9 mouse cellular contexts compared by ENCODE assay signal in genomic region chr4:152072121-152072601, GRCm38 (mm10). TPM values are rescaled to one million over a fixed set of nuclear protein-coding genes. Genes with fewer than 3 reads are reported as not detected.
A peak's percentile ranks its signal among the peaks of the same experiment; 100 is the strongest.
DNase-seq lines count a peak whose midpoint lies in the region; ATAC-seq lines count a peak whose summit lies in the region.
"Had no signal": no experiment of that assay in that cellular context is flagged by ENCODE, and none has a peak within 500 bp of the region (broad histone marks: within the 10 kb centered on the region; RNA-seq: fewer than 3 reads in every experiment).

Plekhg5 (plus strand) TSS chr4:152072498.

- H3K4me2 ChIP-seq in hindbrain, embryonic 14.5 days (replicated peaks): peak within 1 kb of the TSS; percentile 10; the same call in 1 of the 2 replicates
- no peak within 1 kb of the TSS for H3K4me2 ChIP-seq in limb, embryonic 13.5 days (replicated peaks)
- H3K4me2 ChIP-seq in stomach, embryonic 15.5 days: no peak within 1 kb of the TSS
- H3K4me2 ChIP-seq: liver, embryonic 13.5 days had no signal

- ATAC-seq in hindbrain, embryonic 14.5 days (ENCODE audit: low FRiP score): peak; percentile 51; the same call in 1 of the 2 replicates
- ATAC-seq in limb, embryonic 13.5 days (ENCODE audit: low FRiP score, low read depth): 0 out of 2 replicates have a peak, but pooled peaks have one; percentile 17
- no peak for ATAC-seq in stomach, embryonic 15.5 days (ENCODE audit: insufficient read depth, low FRiP score, low read depth)

- H3K4me1 ChIP-seq in hindbrain, embryonic 14.5 days (replicated peaks; ENCODE audit: control insufficient read depth, insufficient read depth, low read length): peaks cover 5% of the 10 kb centered on the region; the same call in 1 of the 2 replicates
- H3K4me1 ChIP-seq in limb, embryonic 13.5 days: peaks cover 18% of the 10 kb centered on the region
- H3K4me1 ChIP-seq in stomach, embryonic 15.5 days: peaks cover 6% of the 10 kb centered on the region

- 41% methylated on average over 10 of the region's 10 CpGs for WGBS in hindbrain, embryonic 14.5 days
- WGBS in limb, embryonic 13.5 days: 65% methylated on average over 10 of the region's 10 CpGs
- WGBS in stomach, embryonic 15.5 days: 63% methylated on average over 10 of the region's 10 CpGs

- no peaks in the 10 kb centered on the region for H3K27me3 ChIP-seq in hindbrain, embryonic 14.5 days (ENCODE audit: control insufficient read depth, insufficient read depth, low read length)
- H3K27me3 ChIP-seq in limb, embryonic 13.5 days: no peaks in the 10 kb centered on the region
- H3K27me3 ChIP-seq in stomach, embryonic 15.5 days (replicated peaks): no peaks in the 10 kb centered on the region

- DNase-seq in gastrocnemius, adult 18-20 months (ENCODE audit: low spot score): peak; percentile 56
- DNase-seq in gastrocnemius, adult 8-10 months (ENCODE audit: low spot score in 2 of 2): no peak
- DNase-seq in NIH3T3 (ENCODE audit: low read depth): peak; percentile 33
- DNase-seq in gastrocnemius, postnatal 10 days: peak; percentile 58
- DNase-seq in hindbrain, embryonic 14.5 days (ENCODE audit: low spot score): peak; percentile 49
- DNase-seq in right cerebral cortex, postnatal 14 days: no peak
- DNase-seq: liver, embryonic 13.5 days had no signal

- no peak within 1 kb of the TSS for H3K27ac ChIP-seq in hindbrain, embryonic 14.5 days
- no peak within 1 kb of the TSS for H3K27ac ChIP-seq in limb, embryonic 13.5 days
- H3K27ac ChIP-seq in stomach, embryonic 15.5 days: no peak within 1 kb of the TSS
- H3K27ac ChIP-seq: liver, embryonic 13.5 days had no signal

- no peaks in the 10 kb centered on the region for H3K9me3 ChIP-seq in hindbrain, embryonic 14.5 days (ENCODE audit: control insufficient read depth, low read length)
- H3K9me3 ChIP-seq in limb, embryonic 13.5 days: no peaks in the 10 kb centered on the region
- no peaks in the 10 kb centered on the region for H3K9me3 ChIP-seq in stomach, embryonic 15.5 days
- H3K9me3 ChIP-seq: liver, embryonic 13.5 days had no signal

- no peak within 1 kb of the TSS for H3K9ac ChIP-seq in hindbrain, embryonic 14.5 days
- H3K9ac ChIP-seq in limb, embryonic 13.5 days: no peak within 1 kb of the TSS
- H3K9ac ChIP-seq in stomach, embryonic 15.5 days: no peak within 1 kb of the TSS
- H3K9ac ChIP-seq: liver, embryonic 13.5 days had no signal

- H3K36me3 ChIP-seq in hindbrain, embryonic 14.5 days (replicated peaks; ENCODE audit: control insufficient read depth, insufficient read depth): no peaks in the 10 kb centered on the region
- no peaks in the 10 kb centered on the region for H3K36me3 ChIP-seq in limb, embryonic 13.5 days
- no peaks in the 10 kb centered on the region for H3K36me3 ChIP-seq in stomach, embryonic 15.5 days
- H3K36me3 ChIP-seq: liver, embryonic 13.5 days had no signal

- no peak within 1 kb of the TSS for H3K4me3 ChIP-seq in hindbrain, embryonic 14.5 days (replicated peaks; ENCODE audit: low read length)
- H3K4me3 ChIP-seq in limb, embryonic 13.5 days: no peak within 1 kb of the TSS
- H3K4me3 ChIP-seq in stomach, embryonic 15.5 days (replicated peaks): no peak within 1 kb of the TSS
- H3K4me3 ChIP-seq: liver, embryonic 13.5 days had no signal

RNA-seq across cellular contexts. Expression of gene Plekhg5, which starts in this region (rescaled TPM):
- total RNA-seq in gastrocnemius, adult 18-20 months (2021): 1 to 10 TPM; 5.0 to 6.5 TPM
- total RNA-seq in gastrocnemius, adult 8-10 months (2022): 1 to 10 TPM; 5.2 to 6.1 (median 5.8) TPM
- total RNA-seq in gastrocnemius, postnatal 10 days (2021): 10 to 100 TPM; 14.7 to 22.0 TPM
- polyA plus RNA-seq in hindbrain, embryonic 14.5 days (2014; fragmentation: Nextera tagmentation; extraction: Ambion mirVana): 10.0 and 10.9 TPM in 2 replicates
- 17.3 TPM in 2 replicates for polyA plus RNA-seq in limb, embryonic 13.5 days (2015; fragmentation: Nextera tagmentation; extraction: Ambion mirVana)
- 11.9 and 13.2 TPM in 2 replicates for polyA plus RNA-seq in stomach, embryonic 15.5 days (2015; fragmentation: Nextera tagmentation; extraction: Ambion mirVana)

Comparison
In these comparisons a context has a peak if more than half of its experiments do, and no peak if none do; other contexts are left out.
1. DNase-seq: peak in gastrocnemius, adult 18-20 months (single experiment), NIH3T3 (single experiment), gastrocnemius, postnatal 10 days (single experiment) and hindbrain, embryonic 14.5 days (single experiment); none in gastrocnemius, adult 8-10 months (0 of 2) and right cerebral cortex, postnatal 14 days (single experiment).